8 mouse cellular contexts compared by ENCODE assay signal in genomic region chr9:105484338-105485084, GRCm38 (mm10). TPM values are rescaled to one million over a fixed set of nuclear protein-coding genes. Genes with fewer than 3 reads are reported as not detected.
DNase-seq lines count a peak whose midpoint lies in the region; ATAC-seq lines count a peak whose summit lies in the region.

No protein-coding gene starts in this region.

- peak; percentile 90 for ATAC-seq in megakaryocyte progenitor cell, adult 5-6 weeks (replicated peaks; ENCODE audit: poor library complexity)

- peak; percentile 80 for DNase-seq in gastrocnemius, adult 18-20 months (ENCODE audit: low spot score)
- no peak for DNase-seq in gastrocnemius, postnatal 4 days (ENCODE audit: low spot score in 2 of 2)
- peak; percentile 52 for DNase-seq in MEL-GATA-1-ER (ENCODE audit: extremely low read depth, low read depth)
- peak; percentile 28 for DNase-seq in heart, adult 8-10 months (ENCODE audit: low spot score)
- DNase-seq in kidney, postnatal 4 days = no peak
- no peak for DNase-seq in cerebellum, postnatal 4 days (ENCODE audit: low spot score in 2 of 2)
- no peak for DNase-seq in thymus, postnatal 10 days (ENCODE audit: low spot score in 2 of 2)

RNA-seq across cellular contexts. Expression of gene Atp2c1, which starts 42.6 kb away (rescaled TPM):
- total RNA-seq in gastrocnemius, adult 18-20 months (2021) = 10 to 100 TPM; 38.5 to 45.0 TPM
- total RNA-seq in gastrocnemius, postnatal 4 days (2021) = 10 to 100 TPM; 65.9 to 71.9 TPM
- 10 to 100 TPM; 51.2 to 63.2 (median 57.2) TPM for total RNA-seq in heart, adult 8-10 months (2022)
- total RNA-seq in megakaryocyte progenitor cell, adult 5-6 weeks (2015) = 19.6 and 28.0 TPM in 2 replicates
- total RNA-seq in megakaryocyte progenitor cell, adult 5-6 weeks (2017) = 63.9 and 67.1 TPM in 2 replicates

Comparison
In these comparisons a context has a peak if more than half of its experiments do, and no peak if none do; other contexts are left out.
1. DNase-seq: peak in gastrocnemius, adult 18-20 months (single experiment), MEL-GATA-1-ER (single experiment) and heart, adult 8-10 months (single experiment); none in gastrocnemius, postnatal 4 days (0 of 2), kidney, postnatal 4 days (0 of 2), cerebellum, postnatal 4 days (0 of 2) and thymus, postnatal 10 days (0 of 2).